Mouse (Mus musculus): ENCODE data around the gene Rgcc.

- no peak for TF ChIP-seq CTCF (IDR thresholded peaks at IDR 0.05; ENCODE audit: insufficient read depth, low read depth, low read length)
- no peak for TF ChIP-seq POLR2A (IDR thresholded peaks at IDR 0.05; ENCODE audit: insufficient read depth, low read depth, low read length)
These were observed 20.4 kb upstream of the Rgcc start for GRCm38 (mm10) chr14:79321881-79322280.
